Comparison of ENCODE assay signal across 9 mouse cellular contexts in the genomic region with DNA sequence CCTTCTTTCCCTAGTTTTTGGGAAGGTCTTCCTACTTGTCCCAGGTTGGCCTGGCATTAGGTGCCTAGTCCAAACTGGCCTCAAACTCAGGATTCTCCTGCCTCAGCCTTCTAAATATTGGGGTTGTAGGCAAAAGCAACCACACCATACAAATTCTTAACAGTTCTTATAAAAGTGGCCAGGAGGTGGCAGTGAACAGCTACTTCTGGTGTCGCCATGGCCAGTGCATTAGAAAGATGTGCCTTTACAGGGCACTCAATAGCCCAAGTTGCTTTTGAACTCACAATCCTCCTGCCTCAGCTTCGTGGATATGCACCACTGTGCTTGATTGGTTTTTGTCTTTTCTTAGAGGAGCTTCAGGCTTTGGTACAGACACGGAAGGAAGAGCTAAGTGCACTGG. TPM values are rescaled to one million over a fixed set of nuclear protein-coding genes. Genes with fewer than 3 reads are reported as not detected.
A peak's percentile ranks its signal among the peaks of the same experiment; 100 is the strongest.
DNase-seq lines count a peak whose midpoint lies in the region; TF ChIP-seq lines count a peak whose summit lies in the region.
"Had no signal": no experiment of that assay in that cellular context is flagged by ENCODE, and none has a peak within 500 bp of the region (broad histone marks: within the 10 kb centered on the region; RNA-seq: fewer than 3 reads in every experiment).

No protein-coding gene starts in this region.

- DNase-seq in adrenal gland, postnatal 14 days: peak; percentile 27
- no peak for DNase-seq in adrenal gland, adult 8-10 months
- DNase-seq in left cerebral cortex, postnatal 14 days (ENCODE audit: low spot score in 2 of 2): peak; percentile 57 to 62
- no peak for DNase-seq in left cerebral cortex, postnatal 10 days (ENCODE audit: extremely low spot score in 1 of 2, low spot score in 2 of 2)
- DNase-seq in ES-E14 (ENCODE audit: low read depth, low spot score): no peak
- peak in 1 of 2 experiments; percentile 43 for DNase-seq in layer of hippocampus, adult 2 months (ENCODE audit: low spot score in 2 of 2)
- DNase-seq in ovary, postnatal 36 days (ENCODE audit: low spot score): no peak
- DNase-seq in heart, postnatal 36 days: no peak

- no peaks in the 10 kb centered on the region for H3K9me3 ChIP-seq in ES-E14 (ENCODE audit: control insufficient read depth, insufficient read depth, low read depth, low read length)

- no peak overlapping the region for H3K9ac ChIP-seq in ES-E14 (ENCODE audit: insufficient read depth, low read depth, low read length, poor library complexity, severe bottlenecking)

- no peaks in the 10 kb centered on the region for H3K36me3 ChIP-seq in ES-E14 (ENCODE audit: control insufficient read depth, insufficient read depth, low read length, poor library complexity, severe bottlenecking)

- TF ChIP-seq CTCF in layer of hippocampus, adult 2 months (conservative IDR thresholded peaks at IDR 0.05): peak; percentile 80

- no peak overlapping the region for H3K4me3 ChIP-seq in ES-E14 (ENCODE audit: insufficient read depth in 1 of 2, low read depth in 1 of 2, low read length in 2 of 2, poor library complexity in 1 of 2, severe bottlenecking in 1 of 2)
- H3K4me3 ChIP-seq in layer of hippocampus, adult 2 months: no peak overlapping the region

- no peak overlapping the region for H3K27ac ChIP-seq in ES-E14 (ENCODE audit: insufficient read depth, low read depth, low read length, poor library complexity, severe bottlenecking)
- no peak overlapping the region for H3K27ac ChIP-seq in layer of hippocampus, adult 2 months

- in situ Hi-C loops in ES-E14 (cut with MboI; ENCODE audit: low sequenced_read_pairs in 2 of 2, unreplicated experiment in 2 of 2): no loop called here

- no peaks in the 10 kb centered on the region for H3K4me1 ChIP-seq in ES-E14 (ENCODE audit: control insufficient read depth in 2 of 2, insufficient read depth in 2 of 2, low read length in 2 of 2, poor library complexity in 1 of 2)

- intact Hi-C loops in left cerebral cortex, postnatal 14 days (cut with DNase I): loop anchor here (5.0 kb wide), 2 partner anchors 66 to 211 kb away; no protein-coding TSS in a partner anchor
- intact Hi-C loops in left cerebral cortex, postnatal 10 days (cut with DNase I): loop anchor here (5.0 kb wide), 2 partner anchors 66 to 211 kb away; no protein-coding TSS in a partner anchor
- intact Hi-C loops in heart, postnatal 36 days (cut with DNase I): no loop called here

TF ChIP-seq in ES-E14, 5 proteins besides CTCF, POLR2A, EP300 and RAD21:
- TF ChIP-seq ZC3H11A (IDR thresholded peaks at IDR 0.05; ENCODE audit: borderline replicate concordance, low read depth, low read length): 0 out of 2 replicates have a peak, but pooled peaks have one; percentile 19
- TF ChIP-seq CHD2 (IDR thresholded peaks at IDR 0.05; ENCODE audit: low read depth, low read length): no peak

RNA-seq across cellular contexts. Expression of a gene that starts 6.0 kb away (rescaled TPM):
- 31.1 and 38.5 TPM in 2 replicates for total RNA-seq in adrenal gland, postnatal 14 days (2021)
- 10 to 100 TPM; 18.9 to 39.9 (median 33.1) TPM for total RNA-seq in adrenal gland, adult 8-10 months (2022)
- 10 to 100 TPM; 66.9 to 72.0 TPM for total RNA-seq in left cerebral cortex, postnatal 14 days (2021)
- 10 to 100 TPM; 80.5 to 85.2 TPM for total RNA-seq in left cerebral cortex, postnatal 10 days (2021)
- 42.9 and 55.5 TPM in 2 replicates for total RNA-seq in ES-E14 (2012; rRNA removed)
- 10 to 100 TPM; 41.2 to 41.4 TPM for total RNA-seq in layer of hippocampus, adult 2 months (2021)
- total RNA-seq in heart, postnatal 36 days (2021): 10 to 100 TPM; 32.6 to 38.6 TPM

RNA-seq across cellular contexts. Expression of a gene that starts 12.5 kb away (rescaled TPM):
- total RNA-seq in adrenal gland, postnatal 14 days (2021): not detected in 2 replicates
- total RNA-seq in adrenal gland, adult 8-10 months (2022): not detected
- not detected for total RNA-seq in left cerebral cortex, postnatal 14 days (2021)
- total RNA-seq in left cerebral cortex, postnatal 10 days (2021): not detected
- not detected in 2 replicates for total RNA-seq in ES-E14 (2012; rRNA removed)
- total RNA-seq in layer of hippocampus, adult 2 months (2021): not detected
- not detected for total RNA-seq in heart, postnatal 36 days (2021)
- total RNA-seq: layer of hippocampus, postnatal 14 days had no signal

RNA-seq across cellular contexts. Expression of a gene that starts 21.9 kb away (rescaled TPM):
- total RNA-seq in adrenal gland, postnatal 14 days (2021): 1.6 and 3.1 TPM in 2 replicates
- 1 to 10 TPM in 1 of 4 experiments, under 1 TPM in 2, not detected in 1; 0.55 to 2.0 (median 0.71) TPM for total RNA-seq in adrenal gland, adult 8-10 months (2022)
- total RNA-seq in left cerebral cortex, postnatal 14 days (2021): not detected
- under 1 TPM in 1 of 2 experiments, not detected in 1; 0.28 TPM for total RNA-seq in left cerebral cortex, postnatal 10 days (2021)
- total RNA-seq in ES-E14 (2012; rRNA removed): not detected in 2 replicates
- total RNA-seq in layer of hippocampus, adult 2 months (2021): not detected
- 1 to 10 TPM; 1.4 to 2.7 TPM for total RNA-seq in heart, postnatal 36 days (2021)

Comparison
In these comparisons a context has a peak if more than half of its experiments do, and no peak if none do; other contexts are left out.
1. DNase-seq: peak in adrenal gland, postnatal 14 days (single experiment) and left cerebral cortex, postnatal 14 days (2 of 2); none in adrenal gland, adult 8-10 months (single experiment), left cerebral cortex, postnatal 10 days (0 of 2), ES-E14 (single experiment), ovary, postnatal 36 days (single experiment) and heart, postnatal 36 days (0 of 2).